Mouse (Mus musculus): ENCODE data around the gene Camk2d.

The Camk2d gene

DNA sequence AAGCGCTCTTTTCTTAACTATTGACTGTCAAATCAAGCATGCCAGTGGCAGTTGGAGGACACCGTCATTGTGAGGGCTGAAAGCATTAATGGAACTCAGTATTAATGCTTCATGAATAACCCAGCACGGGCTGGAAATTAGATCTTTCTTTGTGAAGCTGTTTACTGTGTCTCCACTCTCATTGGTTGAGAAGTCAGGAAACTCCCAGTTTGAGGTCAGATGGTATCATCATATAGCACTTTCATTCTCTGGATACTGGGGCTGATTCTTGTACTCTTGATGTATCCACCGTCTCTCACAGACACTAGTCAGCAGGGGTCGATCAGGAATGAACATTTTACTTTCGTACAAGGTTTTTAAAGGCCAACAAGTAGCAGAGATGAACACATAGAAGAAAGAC, 54.6 kb downstream of the Camk2d start:
- DNase-seq (ENCODE audit: low read depth, low spot score) = no peak

GRCm38 (mm10) chr3:126652361-126652760, 56.3 kb downstream of the Camk2d start:
- DNase-seq (ENCODE audit: low read depth, low spot score) = no peak

GRCm38 (mm10) chr3:126653118-126653517, 57.0 kb downstream of the Camk2d start:
- DNase-seq (ENCODE audit: low read depth, low spot score) = no peak

GRCm38 (mm10) chr3:126656173-126656572, 60.1 kb downstream of the Camk2d start:
- no peak for DNase-seq (ENCODE audit: low read depth, low spot score)

DNA sequence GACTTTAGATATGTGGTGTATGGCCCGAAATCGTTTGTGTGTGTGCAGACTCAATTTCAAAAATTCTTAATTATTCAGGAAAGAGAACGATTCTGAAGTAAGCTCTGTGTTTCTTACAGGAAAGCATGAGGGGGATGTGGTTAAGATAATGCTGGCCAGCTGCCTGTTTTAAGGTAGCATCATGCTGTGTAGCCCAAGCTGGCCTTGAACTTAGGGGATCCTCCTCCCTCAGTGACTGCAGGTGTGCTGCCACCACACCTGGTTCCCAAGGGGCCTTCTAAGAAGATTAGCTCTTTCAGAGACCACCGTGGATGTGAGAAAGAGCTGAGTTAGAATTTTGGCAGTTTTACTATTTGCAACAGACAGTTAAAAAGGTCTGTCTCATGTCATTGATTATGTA, 61.8 kb downstream of the Camk2d start:
- no peak for DNase-seq (ENCODE audit: low read depth, low spot score)

GRCm38 (mm10) chr3:126658791-126659190, 62.7 kb downstream of the Camk2d start:
- DNase-seq (ENCODE audit: low read depth, low spot score) = no peak

DNA sequence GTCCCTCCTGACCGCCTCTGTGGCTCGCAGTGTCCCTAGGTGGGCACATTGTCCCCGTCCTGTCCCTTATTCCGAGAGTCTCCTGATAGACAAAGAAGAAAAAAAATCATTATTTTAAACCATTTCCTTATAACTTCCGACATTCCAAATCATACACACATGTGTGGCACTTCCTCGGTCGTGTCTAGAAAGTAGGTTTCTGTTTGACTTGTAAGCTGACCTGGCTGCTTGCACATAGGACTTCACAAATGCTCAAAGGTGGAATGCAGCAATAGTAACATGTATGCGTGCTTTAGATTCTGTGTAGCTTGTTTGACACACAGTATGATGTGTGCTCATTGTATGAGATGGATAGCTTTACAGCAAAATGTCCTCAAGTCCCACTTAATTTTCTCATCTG, 63.1 kb downstream of the Camk2d start:
- DNase-seq (ENCODE audit: low read depth, low spot score) = no peak

DNA sequence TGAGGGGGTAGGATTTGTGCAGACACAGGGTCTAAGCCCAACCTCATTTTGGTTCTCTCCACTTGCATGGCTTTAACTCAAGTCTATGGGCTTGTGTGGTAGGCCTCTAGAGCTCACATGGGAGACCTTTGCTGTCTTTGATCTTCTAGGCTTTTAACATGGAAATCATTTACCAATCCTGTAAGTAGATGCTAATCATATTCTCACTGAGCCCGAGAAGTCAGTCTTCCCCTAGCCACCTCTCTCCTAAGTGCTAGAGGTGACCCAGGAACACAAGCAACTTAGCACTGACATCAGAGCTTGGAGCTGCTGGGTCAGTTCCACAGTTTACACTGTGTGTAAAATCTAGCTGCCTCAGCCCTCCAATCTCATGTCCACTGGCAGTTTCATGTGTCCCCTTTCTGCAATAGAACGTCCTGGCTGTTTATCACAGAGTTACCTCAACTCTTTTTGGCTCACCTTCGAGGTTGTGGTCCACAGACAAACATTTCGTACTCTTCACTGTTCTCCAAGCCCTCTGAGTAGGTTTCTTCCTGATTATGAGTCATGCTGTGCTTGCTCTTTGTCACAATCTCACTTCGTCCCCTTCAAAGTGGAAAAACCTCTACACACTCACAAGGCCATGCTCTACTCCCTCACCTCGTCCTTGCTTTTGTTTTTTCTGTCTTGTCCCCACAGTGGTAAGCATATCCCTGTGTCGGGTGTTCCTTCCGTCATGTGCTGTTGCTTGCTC, 63.9 kb downstream of the Camk2d start:
- DNase-seq (ENCODE audit: low read depth, low spot score) = no peak

GRCm38 (mm10) chr3:126660575-126660974, 64.5 kb downstream of the Camk2d start:
- DNase-seq (ENCODE audit: low read depth, low spot score) = no peak

GRCm38 (mm10) chr3:126660986-126661385, 64.9 kb downstream of the Camk2d start:
- no peak for DNase-seq (ENCODE audit: low read depth, low spot score)

DNA sequence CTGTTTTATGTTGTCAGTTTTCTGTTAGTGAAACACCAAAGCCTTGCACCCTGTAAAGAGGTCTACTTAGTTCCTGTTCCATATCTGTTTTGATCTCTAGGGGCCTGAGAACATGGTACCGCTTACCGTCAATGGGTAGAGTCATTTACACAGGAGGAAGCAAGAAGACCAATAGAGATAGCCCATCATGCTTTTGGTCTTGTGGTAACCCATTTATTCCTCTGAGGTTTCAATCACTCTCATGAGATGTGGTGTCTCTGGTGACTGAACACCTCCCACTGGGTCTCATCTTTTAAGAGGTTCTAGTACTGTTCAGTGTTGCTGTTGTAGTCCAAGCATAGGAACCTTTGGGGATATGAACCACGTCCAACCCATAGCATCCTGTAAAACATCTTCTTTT, 65.8 kb downstream of the Camk2d start:
- DNase-seq (ENCODE audit: low read depth, low spot score) = no peak

DNA sequence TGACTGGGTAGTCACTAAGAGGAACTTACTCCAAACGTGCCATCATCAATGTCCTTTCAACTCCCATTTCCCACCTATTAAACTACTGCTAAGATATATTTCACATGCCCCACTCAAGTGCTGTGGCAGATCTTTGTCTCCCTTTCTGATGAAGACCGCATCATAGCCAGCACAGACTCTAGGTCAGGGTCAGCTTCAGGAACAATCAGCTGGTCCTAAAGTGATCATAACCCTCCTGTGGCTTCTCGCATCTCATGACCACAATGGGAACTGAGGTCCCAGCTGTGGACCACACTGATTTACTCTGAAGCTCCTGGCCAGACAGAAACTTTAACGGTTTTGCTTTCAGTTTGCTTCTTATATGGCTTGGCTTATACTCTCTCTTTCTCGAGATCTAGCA, 67.3 kb downstream of the Camk2d start:
- DNase-seq (ENCODE audit: low read depth, low spot score) = no peak

DNA sequence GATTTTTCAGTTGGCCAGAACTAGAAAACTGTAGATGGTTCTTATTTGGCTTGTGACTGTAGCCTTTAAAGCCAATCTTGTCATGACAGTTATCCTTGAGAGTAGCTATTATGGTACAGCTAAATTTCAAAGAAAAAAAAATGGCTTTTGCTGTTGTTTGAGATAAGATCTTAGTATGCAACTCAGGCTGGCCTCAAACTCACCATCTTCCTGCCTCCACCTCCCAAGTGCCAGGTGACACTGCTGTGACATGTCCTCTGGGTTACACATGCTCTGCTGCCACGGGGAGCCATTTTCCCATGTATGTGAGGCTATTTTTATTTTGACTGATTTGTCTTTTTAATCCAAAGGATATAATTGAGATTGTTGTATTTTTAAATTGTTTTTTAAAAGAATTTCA, 69.8 kb downstream of the Camk2d start:
- no peak for DNase-seq (ENCODE audit: low read depth, low spot score)

DNA sequence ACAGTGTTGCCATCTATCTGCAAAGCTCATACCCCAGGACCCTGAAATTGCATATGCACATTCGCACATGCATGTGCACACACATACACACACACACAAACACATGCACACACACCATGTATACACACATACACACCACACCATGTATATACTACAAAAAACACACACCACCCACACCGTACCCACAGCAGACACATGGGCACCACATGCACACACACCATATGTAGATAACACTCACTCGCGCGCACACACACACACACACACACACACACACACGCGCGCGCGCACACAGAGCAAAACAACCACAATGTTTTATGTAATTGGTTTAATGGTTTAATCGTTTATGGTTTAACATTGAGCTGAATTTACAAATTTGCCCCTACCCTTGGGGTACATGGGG, 70.9 kb downstream of the Camk2d start:
- DNase-seq (ENCODE audit: low read depth, low spot score) = no peak

GRCm38 (mm10) chr3:126667451-126667850, 71.3 kb downstream of the Camk2d start:
- DNase-seq (ENCODE audit: low read depth, low spot score) = no peak

- no peak for DNase-seq (ENCODE audit: low read depth, low spot score)
These were observed 72.0 kb downstream of the Camk2d start for GRCm38 (mm10) chr3:126668123-126668522.

GRCm38 (mm10) chr3:126668692-126669091, 72.6 kb downstream of the Camk2d start:
- no peak for DNase-seq (ENCODE audit: low read depth, low spot score)

- DNase-seq (ENCODE audit: low read depth, low spot score) = no peak
These were observed 74.3 kb downstream of the Camk2d start for GRCm38 (mm10) chr3:126670413-126670812.

DNA sequence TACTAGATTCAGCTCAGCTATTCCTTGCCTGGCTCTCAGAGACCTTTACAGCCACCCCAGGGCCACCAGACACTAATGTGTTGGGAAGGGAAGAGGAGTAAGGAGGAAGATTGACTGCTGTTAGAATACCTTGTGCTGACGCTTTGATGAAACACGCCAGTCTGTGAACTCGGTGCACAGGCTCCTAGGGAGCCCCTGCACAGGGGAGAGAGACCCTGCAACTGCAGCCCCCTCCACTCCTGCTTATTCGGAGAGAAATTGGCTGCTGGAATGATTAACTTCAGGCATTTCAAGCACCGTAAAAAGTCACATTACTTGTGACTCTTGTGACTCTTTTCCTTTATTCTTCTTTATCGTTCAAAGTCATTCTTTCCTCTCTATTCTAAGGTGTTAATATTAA, 75.2 kb downstream of the Camk2d start:
- no peak for DNase-seq (ENCODE audit: low read depth, low spot score)

DNA sequence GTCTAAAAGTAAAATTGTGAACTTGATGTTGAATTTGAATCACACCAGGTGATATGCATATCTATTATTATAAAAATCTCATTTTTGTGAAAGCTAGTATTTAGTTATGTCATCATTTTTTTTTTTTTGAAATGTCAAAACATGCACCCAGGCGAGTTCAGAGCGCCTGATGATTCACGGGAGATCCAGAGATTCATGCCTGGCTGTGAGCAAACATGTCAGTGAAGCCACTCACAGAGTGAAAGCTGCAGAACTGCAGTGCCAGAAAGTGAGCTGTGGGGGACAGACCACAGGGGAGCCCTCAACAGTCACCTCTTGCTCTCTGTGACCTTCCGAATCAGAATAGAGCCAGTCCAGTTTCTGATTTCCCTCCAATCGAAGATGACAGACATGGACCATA, 84.9 kb downstream of the Camk2d start:
- DNase-seq (ENCODE audit: low read depth, low spot score) = no peak

GRCm38 (mm10) chr3:126681996-126682395, 85.9 kb downstream of the Camk2d start:
- no peak for DNase-seq (ENCODE audit: low read depth, low spot score)

- no peak for DNase-seq (ENCODE audit: low read depth, low spot score)
These were observed 89.3 kb downstream of the Camk2d start for GRCm38 (mm10) chr3:126685363-126685762.

- DNase-seq (ENCODE audit: low read depth, low spot score) = no peak
These were observed 91.0 kb downstream of the Camk2d start for GRCm38 (mm10) chr3:126687150-126687549.

GRCm38 (mm10) chr3:126688516-126688915, 92.4 kb downstream of the Camk2d start:
- no peak for DNase-seq (ENCODE audit: low read depth, low spot score)
